8 mouse cellular contexts compared by ENCODE assay signal in genomic region chr3:63294791-63295190, GRCm38 (mm10). TPM values are rescaled to one million over a fixed set of nuclear protein-coding genes. Genes with fewer than 3 reads are reported as not detected.
A peak's percentile ranks its signal among the peaks of the same experiment; 100 is the strongest.
DNase-seq lines count a peak whose midpoint lies in the region; ATAC-seq and TF ChIP-seq lines count a peak whose summit lies in the region.

No protein-coding gene starts in this region.

- H3K27ac ChIP-seq in lung, embryonic 15.5 days: no peak overlapping the region
- no peak overlapping the region for H3K27ac ChIP-seq in forebrain, embryonic 11.5 days (ENCODE audit: low read depth, low read length)
- no peak overlapping the region for H3K27ac ChIP-seq in intestine, postnatal 0 days (ENCODE audit: low read depth, low read length)
- no peak overlapping the region for H3K27ac ChIP-seq in stomach, embryonic 14.5 days (ENCODE audit: low read length)

- H3K9ac ChIP-seq in lung, embryonic 15.5 days: no peak overlapping the region
- H3K9ac ChIP-seq in forebrain, embryonic 11.5 days (ENCODE audit: low read length): no peak overlapping the region
- H3K9ac ChIP-seq in intestine, postnatal 0 days (ENCODE audit: low read depth, low read length): no peak overlapping the region
- H3K9ac ChIP-seq in stomach, embryonic 14.5 days (replicated peaks; ENCODE audit: low read depth, low read length): no peak overlapping the region

- no peaks in the 10 kb centered on the region for H3K9me3 ChIP-seq in lung, embryonic 15.5 days
- no peaks in the 10 kb centered on the region for H3K9me3 ChIP-seq in forebrain, embryonic 11.5 days (ENCODE audit: control insufficient read depth, low read length)
- no peaks in the 10 kb centered on the region for H3K9me3 ChIP-seq in intestine, postnatal 0 days (ENCODE audit: control insufficient read depth)
- no peaks in the 10 kb centered on the region for H3K9me3 ChIP-seq in stomach, embryonic 14.5 days (ENCODE audit: control insufficient read depth, low read depth, low read length)

- peak overlapping the region; percentile 99 for H3K4me2 ChIP-seq in lung, embryonic 15.5 days
- H3K4me2 ChIP-seq in forebrain, embryonic 11.5 days (ENCODE audit: low read depth, low read length, severe bottlenecking): peak overlapping the region; percentile 99
- peak overlapping the region; percentile 98 for H3K4me2 ChIP-seq in intestine, postnatal 0 days (replicated peaks; ENCODE audit: low read depth)
- H3K4me2 ChIP-seq in stomach, embryonic 14.5 days (replicated peaks; ENCODE audit: low read depth, low read length): peak overlapping the region; percentile 100

- H3K36me3 ChIP-seq in lung, embryonic 15.5 days: no peaks in the 10 kb centered on the region
- no peaks in the 10 kb centered on the region for H3K36me3 ChIP-seq in forebrain, embryonic 11.5 days (ENCODE audit: control insufficient read depth, insufficient read depth, low read length)
- no peaks in the 10 kb centered on the region for H3K36me3 ChIP-seq in intestine, postnatal 0 days (ENCODE audit: control insufficient read depth, insufficient read depth)
- H3K36me3 ChIP-seq in stomach, embryonic 14.5 days (ENCODE audit: control insufficient read depth, insufficient read depth, low read length): no peaks in the 10 kb centered on the region

- WGBS in lung, embryonic 15.5 days: 46% methylated on average over 4 of the region's 4 CpGs
- 46% methylated on average over 4 of the region's 4 CpGs for WGBS in forebrain, embryonic 11.5 days
- 51% methylated on average over 4 of the region's 4 CpGs for WGBS in intestine, postnatal 0 days
- WGBS in stomach, embryonic 14.5 days: 41% methylated on average over 4 of the region's 4 CpGs

- 0 out of 2 replicates have a peak, but pooled peaks cover 3% of the 10 kb centered on the region for H3K4me1 ChIP-seq in lung, embryonic 15.5 days
- H3K4me1 ChIP-seq in forebrain, embryonic 11.5 days (replicated peaks; ENCODE audit: control insufficient read depth, insufficient read depth, low read length): no peaks in the 10 kb centered on the region
- H3K4me1 ChIP-seq in intestine, postnatal 0 days (replicated peaks; ENCODE audit: control insufficient read depth, insufficient read depth, low read length): peaks cover 6% of the 10 kb centered on the region; the same call in 1 of the 2 replicates
- 0 out of 2 replicates have a peak, but pooled peaks cover 5% of the 10 kb centered on the region for H3K4me1 ChIP-seq in stomach, embryonic 14.5 days (ENCODE audit: control insufficient read depth, insufficient read depth, low read length)

- peak overlapping the region; percentile 66 for H3K4me3 ChIP-seq in lung, embryonic 15.5 days
- peak overlapping the region; percentile 66 for H3K4me3 ChIP-seq in forebrain, embryonic 11.5 days (ENCODE audit: low read depth, low read length)
- peak overlapping the region; percentile 69 for H3K4me3 ChIP-seq in intestine, postnatal 0 days (ENCODE audit: low read depth, low read length)
- peak overlapping the region; percentile 63 for H3K4me3 ChIP-seq in stomach, embryonic 14.5 days (ENCODE audit: low read depth, low read length)

- no peak for TF ChIP-seq CTCF in intestine, postnatal 0 days (IDR thresholded peaks at IDR 0.05; ENCODE audit: low read depth)

- ATAC-seq in lung, embryonic 15.5 days (ENCODE audit: borderline replicate concordance, extremely low read depth, low FRiP score, low TSS enrichment): no peak
- no peak for ATAC-seq in forebrain, embryonic 11.5 days (replicated peaks; ENCODE audit: low FRiP score)
- ATAC-seq in intestine, postnatal 0 days: no peak
- ATAC-seq in stomach, embryonic 14.5 days (ENCODE audit: insufficient number of reproducible peaks, insufficient read depth, low FRiP score, low read depth): no peak
- ATAC-seq in erythroblast, adult 5-6 weeks (replicated peaks; ENCODE audit: low FRiP score, poor library complexity, severe bottlenecking): no peak

- H3K27me3 ChIP-seq in lung, embryonic 15.5 days: peaks cover 15% of the 10 kb centered on the region; the same call in 1 of the 2 replicates
- no peaks in the 10 kb centered on the region; the same call in 1 of the 2 replicates for H3K27me3 ChIP-seq in forebrain, embryonic 11.5 days (ENCODE audit: control insufficient read depth, insufficient read depth, low read length)
- H3K27me3 ChIP-seq in intestine, postnatal 0 days (replicated peaks; ENCODE audit: control insufficient read depth, insufficient read depth, low read length): no peaks in the 10 kb centered on the region
- H3K27me3 ChIP-seq in stomach, embryonic 14.5 days (ENCODE audit: control insufficient read depth, insufficient read depth, low read length): no peaks in the 10 kb centered on the region

- no peak for DNase-seq in lung, postnatal 4 days
- no peak for DNase-seq in forebrain, embryonic 11.5 days (ENCODE audit: low spot score)
- no peak for DNase-seq in adrenal gland, postnatal 36 days
- DNase-seq in urinary bladder, postnatal 14 days (ENCODE audit: low spot score): no peak

RNA-seq across cellular contexts. Expression of gene Mme, which starts 53.5 kb away (rescaled TPM):
- 4.0 and 5.7 TPM in 2 replicates for polyA plus RNA-seq in lung, embryonic 15.5 days (2015; fragmentation: Nextera tagmentation; extraction: Ambion mirVana)
- 14.2 and 15.2 TPM in 2 replicates for polyA plus RNA-seq in forebrain, embryonic 11.5 days (2014; fragmentation: Nextera tagmentation; extraction: Ambion mirVana)
- 42.9 and 53.0 TPM in 2 replicates for polyA plus RNA-seq in intestine, postnatal 0 days (2015; fragmentation: Nextera tagmentation; extraction: Ambion mirVana)
- 2.3 TPM in 2 replicates for polyA plus RNA-seq in stomach, embryonic 14.5 days (2014; fragmentation: Nextera tagmentation; extraction: Ambion mirVana)
- total RNA-seq in erythroblast, adult 5-6 weeks (2015; ENCODE audit: low replicate concordance): 0.21 TPM in 1 of 2 replicates, not detected in the other
- 0.34 and 2.1 TPM in 2 replicates for total RNA-seq in erythroblast, adult 5-6 weeks (2017; ENCODE audit: low replicate concordance)
- 10 to 100 TPM; 21.7 to 41.1 TPM for total RNA-seq in adrenal gland, postnatal 36 days (2021)
